Mouse (Mus musculus): ENCODE results near the gene Camk1d. TPM values are rescaled to one million over a fixed set of nuclear protein-coding genes. Genes with fewer than 3 reads are reported as not detected.

Camk1d gene
- total RNA-seq, 1 experiment: 12.5 TPM

DNA sequence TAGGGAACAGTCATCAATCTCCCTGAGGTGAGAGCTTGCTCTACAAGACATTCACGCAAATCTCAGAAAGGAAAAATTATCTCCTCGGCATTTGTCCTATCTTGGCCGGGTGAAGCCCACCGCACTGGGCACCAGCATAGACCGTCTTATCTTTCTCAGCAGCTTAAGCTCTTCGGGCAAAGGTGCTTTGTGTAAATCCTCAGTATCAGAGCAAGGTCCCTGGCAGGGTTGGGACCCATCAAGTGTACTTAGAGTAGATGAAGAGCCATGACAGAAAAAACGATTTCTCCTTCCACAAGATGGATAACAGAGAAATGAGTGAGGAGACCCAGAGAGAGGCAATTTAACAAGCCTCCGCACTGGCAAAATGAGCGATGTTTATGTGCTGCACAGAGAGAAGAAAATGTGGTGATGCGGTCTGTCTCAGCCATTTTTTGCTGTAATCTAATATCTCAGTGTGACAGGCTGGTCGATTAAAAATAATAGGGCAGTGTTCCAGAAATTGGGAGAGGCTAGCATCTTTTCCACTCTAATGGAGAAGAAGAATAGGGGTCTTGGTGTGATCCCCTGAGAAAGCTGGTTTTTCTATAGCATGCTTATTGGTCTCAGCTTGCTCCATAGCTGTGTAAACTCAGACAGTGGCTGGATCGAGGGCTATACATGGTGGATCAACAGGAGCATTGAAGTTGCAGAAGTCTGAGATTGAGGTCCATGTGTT, 386.6 kb downstream of the Camk1d start:
- H3K27ac ChIP-seq (ENCODE audit: insufficient read depth, low read depth, low read length, poor library complexity, severe bottlenecking): no peak overlapping the region

GRCm38 (mm10) chr2:5324806-5325205, 389.5 kb downstream of the Camk1d start:
- no peak for DNase-seq (ENCODE audit: low read depth, low spot score)
- Histone ChIP-seq H3K27ac (ENCODE audit: insufficient read depth, low read depth, low read length, poor library complexity, severe bottlenecking) (no peak overlapping the region), H3K4me1 (ENCODE audit: control insufficient read depth in 2 of 2, insufficient read depth in 2 of 2, low read length in 2 of 2, poor library complexity in 1 of 2) (no peaks in the 10 kb centered on the region), H3K9ac (ENCODE audit: insufficient read depth, low read depth, low read length, poor library complexity, severe bottlenecking) (no peak overlapping the region), H3K36me3 (ENCODE audit: control insufficient read depth, insufficient read depth, low read length, poor library complexity, severe bottlenecking) (0 out of 2 replicates have a peak, but pooled peaks cover 2% of the 10 kb centered on the region), H3K4me3 (ENCODE audit: insufficient read depth in 1 of 2, low read depth in 1 of 2, low read length in 2 of 2, poor library complexity in 1 of 2, severe bottlenecking in 1 of 2) (no peak overlapping the region), H3K9me3 (ENCODE audit: control insufficient read depth, insufficient read depth, low read depth, low read length) (no peaks in the 10 kb centered on the region)
- TF ChIP-seq HCFC1 (IDR thresholded peaks at IDR 0.05; ENCODE audit: borderline replicate concordance, insufficient read depth, low read length): no peak
- TF ChIP-seq ZNF384 (IDR thresholded peaks at IDR 0.05; ENCODE audit: low read depth, low read length): no peak
- no peak for TF ChIP-seq MAFK (IDR thresholded peaks at IDR 0.05; ENCODE audit: insufficient read depth, low read depth, low read length)
- no peak for TF ChIP-seq ZC3H11A (IDR thresholded peaks at IDR 0.05; ENCODE audit: borderline replicate concordance, low read depth, low read length)
- in situ Hi-C loops (cut with MboI; ENCODE audit: low sequenced_read_pairs in 2 of 2, unreplicated experiment in 2 of 2): no loop called here

More for the DNA sequence above, 386.6 kb downstream of the Camk1d start:
- TF ChIP-seq ZC3H11A (IDR thresholded peaks at IDR 0.05; ENCODE audit: borderline replicate concordance, low read depth, low read length) (no peak), MAFK (IDR thresholded peaks at IDR 0.05; ENCODE audit: insufficient read depth, low read depth, low read length) (no peak), ZNF384 (IDR thresholded peaks at IDR 0.05; ENCODE audit: low read depth, low read length) (no peak), HCFC1 (IDR thresholded peaks at IDR 0.05; ENCODE audit: borderline replicate concordance, insufficient read depth, low read length) (no peak), CHD2 (IDR thresholded peaks at IDR 0.05; ENCODE audit: low read depth, low read length) (no peak)
- 0 out of 2 replicates have a peak, but pooled peaks cover 2% of the 10 kb centered on the region for H3K36me3 ChIP-seq (ENCODE audit: control insufficient read depth, insufficient read depth, low read length, poor library complexity, severe bottlenecking)
- in situ Hi-C loops (cut with MboI; ENCODE audit: low sequenced_read_pairs in 2 of 2, unreplicated experiment in 2 of 2): no loop called here
- no peak for DNase-seq (ENCODE audit: low read depth, low spot score)
- H3K9ac ChIP-seq (ENCODE audit: insufficient read depth, low read depth, low read length, poor library complexity, severe bottlenecking): no peak overlapping the region
- no peaks in the 10 kb centered on the region for H3K4me1 ChIP-seq (ENCODE audit: control insufficient read depth in 2 of 2, insufficient read depth in 2 of 2, low read length in 2 of 2, poor library complexity in 1 of 2)
- H3K9me3 ChIP-seq (ENCODE audit: control insufficient read depth, insufficient read depth, low read depth, low read length): no peaks in the 10 kb centered on the region
- H3K4me3 ChIP-seq (ENCODE audit: insufficient read depth in 1 of 2, low read depth in 1 of 2, low read length in 2 of 2, poor library complexity in 1 of 2, severe bottlenecking in 1 of 2): no peak overlapping the region

- Histone ChIP-seq H3K4me3 (ENCODE audit: insufficient read depth in 1 of 2, low read depth in 1 of 2, low read length in 2 of 2, poor library complexity in 1 of 2, severe bottlenecking in 1 of 2) (no peak overlapping the region), H3K9me3 (ENCODE audit: control insufficient read depth, insufficient read depth, low read depth, low read length) (no peaks in the 10 kb centered on the region), H3K36me3 (ENCODE audit: control insufficient read depth, insufficient read depth, low read length, poor library complexity, severe bottlenecking) (no peaks in the 10 kb centered on the region), H3K9ac (ENCODE audit: insufficient read depth, low read depth, low read length, poor library complexity, severe bottlenecking) (no peak overlapping the region), H3K4me1 (ENCODE audit: control insufficient read depth in 2 of 2, insufficient read depth in 2 of 2, low read length in 2 of 2, poor library complexity in 1 of 2) (no peaks in the 10 kb centered on the region), H3K27ac (ENCODE audit: insufficient read depth, low read depth, low read length, poor library complexity, severe bottlenecking) (no peak overlapping the region)
- TF ChIP-seq MAFK (IDR thresholded peaks at IDR 0.05; ENCODE audit: insufficient read depth, low read depth, low read length) (no peak), CHD2 (IDR thresholded peaks at IDR 0.05; ENCODE audit: low read depth, low read length) (no peak), ZNF384 (IDR thresholded peaks at IDR 0.05; ENCODE audit: low read depth, low read length) (no peak), HCFC1 (IDR thresholded peaks at IDR 0.05; ENCODE audit: borderline replicate concordance, insufficient read depth, low read length) (no peak), ZC3H11A (IDR thresholded peaks at IDR 0.05; ENCODE audit: borderline replicate concordance, low read depth, low read length) (no peak)
- in situ Hi-C loops (cut with MboI; ENCODE audit: low sequenced_read_pairs in 2 of 2, unreplicated experiment in 2 of 2): no loop called here
- no peak for DNase-seq (ENCODE audit: low read depth, low spot score)
Observed at GRCm38 (mm10) chr2:5321660-5322295, 392.5 kb downstream of the Camk1d start.

DNA sequence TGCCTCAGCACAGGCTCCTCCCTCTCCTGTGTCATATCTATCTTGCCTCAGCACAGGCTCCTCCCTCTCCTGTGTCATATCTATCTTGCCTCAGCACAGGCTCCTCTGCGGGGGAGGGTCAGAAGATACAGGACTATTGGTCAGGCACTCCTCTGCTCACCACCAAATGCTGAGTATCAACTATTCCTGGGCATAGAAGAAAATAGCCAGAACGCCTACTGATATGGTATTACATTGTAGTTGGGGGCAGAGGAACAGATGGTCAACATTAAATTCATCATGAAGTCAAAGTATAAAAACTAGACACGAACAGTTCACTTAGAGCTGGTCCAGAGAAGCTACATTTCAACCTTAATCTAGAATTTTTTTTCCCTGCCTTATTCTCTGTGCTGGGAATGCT, 395.2 kb downstream of the Camk1d start:
- TF ChIP-seq ZC3H11A (IDR thresholded peaks at IDR 0.05; ENCODE audit: borderline replicate concordance, low read depth, low read length) (no peak), MAFK (IDR thresholded peaks at IDR 0.05; ENCODE audit: insufficient read depth, low read depth, low read length) (no peak), CHD2 (IDR thresholded peaks at IDR 0.05; ENCODE audit: low read depth, low read length) (no peak), ZNF384 (IDR thresholded peaks at IDR 0.05; ENCODE audit: low read depth, low read length) (no peak), HCFC1 (IDR thresholded peaks at IDR 0.05; ENCODE audit: borderline replicate concordance, insufficient read depth, low read length) (no peak)

More for the DNA sequence above, 395.2 kb downstream of the Camk1d start:
- H3K27ac ChIP-seq (ENCODE audit: insufficient read depth, low read depth, low read length, poor library complexity, severe bottlenecking): no peak overlapping the region
- H3K9ac ChIP-seq (ENCODE audit: insufficient read depth, low read depth, low read length, poor library complexity, severe bottlenecking): no peak overlapping the region
- no peaks in the 10 kb centered on the region for H3K9me3 ChIP-seq (ENCODE audit: control insufficient read depth, insufficient read depth, low read depth, low read length)
- in situ Hi-C loops (cut with MboI; ENCODE audit: low sequenced_read_pairs in 2 of 2, unreplicated experiment in 2 of 2): no loop called here
- H3K4me3 ChIP-seq (ENCODE audit: insufficient read depth in 1 of 2, low read depth in 1 of 2, low read length in 2 of 2, poor library complexity in 1 of 2, severe bottlenecking in 1 of 2): no peak overlapping the region
- H3K4me1 ChIP-seq (ENCODE audit: control insufficient read depth in 2 of 2, insufficient read depth in 2 of 2, low read length in 2 of 2, poor library complexity in 1 of 2): no peaks in the 10 kb centered on the region
- H3K36me3 ChIP-seq (ENCODE audit: control insufficient read depth, insufficient read depth, low read length, poor library complexity, severe bottlenecking): no peaks in the 10 kb centered on the region
- no peak for DNase-seq (ENCODE audit: low read depth, low spot score)
